Mouse (Mus musculus) brain, embryonic 14.5 days (tissue): Measurements from ENCODE around the gene Tmprss11c.

Source experiments
- CTCF ChIP-seq: fragments of 200-500 bp; IDR thresholded peaks from 2 replicates; pipeline ENCODE4 v1.5.1; 2012; ENCODE audit warnings: inconsistent platforms, mild to moderate bottlenecking, moderate library complexity, borderline replicate concordance; ENCODE audit not compliant: insufficient read depth, insufficient read length; ENCODE audit errors: extremely low read depth
- POLR2A ChIP-seq: fragments of 200-500 bp; IDR thresholded peaks from 2 replicates; pipeline ENCODE4 v1.6.1; 2012; ENCODE audit warnings: mild to moderate bottlenecking, inconsistent platforms, borderline replicate concordance; ENCODE audit not compliant: poor library complexity, insufficient read depth, insufficient read length, severe bottlenecking; ENCODE audit errors: extremely low read depth

DNA sequence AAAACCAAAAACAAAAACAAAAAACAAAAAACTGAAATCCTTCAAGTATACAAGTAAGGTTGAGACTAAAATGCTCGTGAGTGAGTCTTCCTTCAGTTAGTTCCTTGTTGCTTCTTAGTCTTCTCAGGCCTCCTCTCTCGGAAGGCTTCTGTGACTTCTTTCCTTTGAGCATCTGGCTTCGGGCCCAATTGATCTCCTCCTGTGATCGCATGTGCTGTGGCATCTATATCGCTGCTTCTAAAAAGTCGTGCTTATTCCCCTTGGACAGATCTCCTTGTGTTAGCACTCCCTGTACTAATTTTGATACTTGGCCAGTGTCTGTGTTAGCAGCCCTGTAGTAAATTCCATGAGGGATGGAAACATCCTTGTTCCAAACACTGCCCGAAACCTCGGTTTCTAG, 14.8 kb upstream of the Tmprss11c start:
- TF ChIP-seq CTCF: no peak
- TF ChIP-seq POLR2A: no peak
